Mouse (Mus musculus) midbrain, postnatal 0 days (tissue): Measurements from ENCODE around the gene Stoml1. TPM values are rescaled to one million over a fixed set of nuclear protein-coding genes. Genes with fewer than 3 reads are reported as not detected.

Experiments used
- ATAC-seq: fragments of 200-750 bp; cut with Nextera tagmentation; 2 replicates; pipeline ENCODE4 v1.8.0; 2017; ENCODE audit warnings: moderate number of reproducible peaks, mild to moderate bottlenecking, moderate TSS enrichment, moderate library complexity; ENCODE audit not compliant: low FRiP score
- DNase-seq: peaks from one replicate; pipeline ENCODE4 v3.0.0-alpha.2; 2015; ENCODE audit warnings: low spot score
- H3K27ac ChIP-seq: fragments of 300-500 bp; sonication (generic); 2 replicates; pipeline ENCODE4 v1.5.1; 2014; ENCODE audit warnings: low read depth, mild to moderate bottlenecking, low read length, mixed read lengths
- H3K27me3 ChIP-seq: fragments of 300-500 bp; sonication (generic); 2 replicates; pipeline ENCODE4 v1.6.1; 2014; ENCODE audit warnings: low read length, control low read depth, mixed read lengths; ENCODE audit not compliant: insufficient read depth
- H3K36me3 ChIP-seq: fragments of 300-500 bp; sonication (generic); 2 replicates; pipeline ENCODE4 v1.6.1; 2014; ENCODE audit warnings: low read length, control low read depth, mixed read lengths; ENCODE audit not compliant: insufficient read depth
- H3K4me1 ChIP-seq: fragments of 300-500 bp; sonication (generic); 2 replicates; pipeline ENCODE4 v1.6.1; 2014; ENCODE audit warnings: mild to moderate bottlenecking, control low read depth, antibody characterized with exemption, low read length, mixed read lengths; ENCODE audit not compliant: insufficient read depth
- H3K4me2 ChIP-seq: fragments of 300-500 bp; sonication (generic); 2 replicates; pipeline ENCODE4 v1.6.1; 2014; ENCODE audit warnings: low read depth, mild to moderate bottlenecking, low read length, mixed read lengths; ENCODE audit not compliant: poor library complexity, severe bottlenecking
- H3K4me3 ChIP-seq: fragments of 300-500 bp; sonication (generic); 2 replicates; pipeline ENCODE4 v1.5.1; 2014; ENCODE audit warnings: low read depth, mild to moderate bottlenecking, low read length, moderate library complexity
- H3K9ac ChIP-seq: fragments of 300-500 bp; sonication (generic); replicated peaks from 2 replicates; pipeline ENCODE4 v1.6.1; 2014; ENCODE audit warnings: mild to moderate bottlenecking, low read length, moderate library complexity, mixed read lengths; ENCODE audit not compliant: poor library complexity, severe bottlenecking
- H3K9me3 ChIP-seq: fragments of 300-500 bp; sonication (generic); 2 replicates; pipeline ENCODE4 v1.6.1; 2016; ENCODE audit warnings: low read length, control low read depth
- CTCF ChIP-seq: IDR thresholded peaks from 2 replicates; pipeline ENCODE4 v1.5.1; 2016; ENCODE audit warnings: antibody characterized with exemption, mild to moderate bottlenecking
- WGBS: fragments of 180-500 bp; shearing (Covaris S2); extraction: QIAGEN DNeasy Blood & Tissue Kit; methylation state at CpG from one replicate; pipeline ENCODE4 v1.1.7; 2014; 5-methylcytosine and 5-hydroxymethylcytosine counted together
- polyA plus RNA-seq: library from polyadenylated mRNA; unstranded; fragments of >200 nt; fragmentation: Nextera tagmentation; extraction: Ambion mirVana; gene quantifications from 2 replicates; pipeline ENCODE4 v1.2.1, GENCODE M21; 2015
- total RNA-seq: library from RNA; depleted of rRNA; stranded (reverse); fragments of >200 nt; gene quantifications from 2 replicates; pipeline ENCODE4 v1.2.3, GENCODE M21; 2014

Stoml1 gene
- total and polyA plus RNA-seq, 2 experiments from 2014 or later = 161 to 170 TPM

GRCm38 (mm10) chr9:58278821-58279723, 26.1 kb downstream of the Stoml1 start:
- H3K27me3 ChIP-seq = no peaks in the 10 kb centered on the region
- no peak for ATAC-seq
- WGBS = 62% methylated on average over 4 of the region's 4 CpGs

GRCm38 (mm10) chr9:58279780-58280179, 26.8 kb downstream of the Stoml1 start:
- no peak for TF ChIP-seq CTCF
- H3K9ac ChIP-seq = no peak overlapping the region
- no peaks in the 10 kb centered on the region for H3K36me3 ChIP-seq
- DNase-seq = no peak
- H3K4me2 ChIP-seq = no peak overlapping the region
- H3K9me3 ChIP-seq = no peaks in the 10 kb centered on the region
- ATAC-seq = no peak
- no peaks in the 10 kb centered on the region; the same call in 1 of the 2 replicates for H3K4me1 ChIP-seq
- H3K4me3 ChIP-seq = no peak overlapping the region
- H3K27me3 ChIP-seq = no peaks in the 10 kb centered on the region
- 74% methylated on average over 5 of the region's 5 CpGs for WGBS
- no peak overlapping the region for H3K27ac ChIP-seq

More at GRCm38 (mm10) chr9:58278821-58279723, 26.1 kb downstream of the Stoml1 start:
- Histone ChIP-seq H3K4me1 (no peaks in the 10 kb centered on the region; the same call in 1 of the 2 replicates), H3K36me3 (no peaks in the 10 kb centered on the region), H3K9me3 (no peaks in the 10 kb centered on the region), H3K9ac (no peak overlapping the region), H3K4me2 (no peak overlapping the region), H3K27ac (no peak overlapping the region), H3K4me3 (no peak overlapping the region)
- DNase-seq = no peak
- TF ChIP-seq CTCF = no peak

- Histone ChIP-seq H3K9ac (no peak overlapping the region), H3K27ac (no peak overlapping the region), H3K27me3 (no peaks in the 10 kb centered on the region), H3K36me3 (no peaks in the 10 kb centered on the region), H3K4me2 (no peak overlapping the region), H3K9me3 (no peaks in the 10 kb centered on the region), H3K4me3 (no peak overlapping the region), H3K4me1 (no peaks in the 10 kb centered on the region; the same call in 1 of the 2 replicates)
- peak; percentile 94 for DNase-seq
- peak; percentile 47; the same call in 1 of the 2 replicates for ATAC-seq
- TF ChIP-seq CTCF = peak; percentile 90
- WGBS = 32% methylated on average over 9 of the region's 9 CpGs
Observed at GRCm38 (mm10) chr9:58280259-58281109, 27.5 kb downstream of the Stoml1 start.

GRCm38 (mm10) chr9:58281597-58281996, 28.6 kb downstream of the Stoml1 start:
- H3K9ac ChIP-seq = no peak overlapping the region
- H3K9me3 ChIP-seq = no peaks in the 10 kb centered on the region
- ATAC-seq (no peak), DNase-seq (no peak)
- peak; percentile 68 for TF ChIP-seq CTCF
- no peaks in the 10 kb centered on the region; the same call in 1 of the 2 replicates for H3K4me1 ChIP-seq
- 57% methylated on average over 3 of the region's 3 CpGs for WGBS
- no peaks in the 10 kb centered on the region for H3K27me3 ChIP-seq
- H3K4me2 ChIP-seq = no peak overlapping the region
- H3K36me3 ChIP-seq = no peaks in the 10 kb centered on the region
- H3K4me3 ChIP-seq = no peak overlapping the region
- no peak overlapping the region for H3K27ac ChIP-seq

GRCm38 (mm10) chr9:58283431-58283830, 30.5 kb downstream of the Stoml1 start:
- no peak overlapping the region for H3K4me3 ChIP-seq
- peak; percentile 44 for DNase-seq
- H3K9ac ChIP-seq = no peak overlapping the region
- TF ChIP-seq CTCF = no peak
- ATAC-seq = no peak
- H3K36me3 ChIP-seq = no peaks in the 10 kb centered on the region
- H3K9me3 ChIP-seq = no peaks in the 10 kb centered on the region
- H3K4me1 ChIP-seq = no peaks in the 10 kb centered on the region; the same call in 1 of the 2 replicates
- H3K27ac ChIP-seq = no peak overlapping the region
- H3K4me2 ChIP-seq = no peak overlapping the region
- H3K27me3 ChIP-seq = no peaks in the 10 kb centered on the region
- WGBS = 66% methylated on average over 7 of the region's 7 CpGs
